Mouse (Mus musculus): Measurements from ENCODE around the gene Efcab2. TPM values are rescaled to one million over a fixed set of nuclear protein-coding genes. Genes with fewer than 3 reads are reported as not detected.
"Not testable (repeated sequence)": the region's sequence is repeated elsewhere in the genome, so short reads cannot be mapped to it uniquely, and the experiment has no call there.

Gene Efcab2
- total RNA-seq, 2 experiments from 2014 or later: 6.4 to 6.5 TPM

DNA sequence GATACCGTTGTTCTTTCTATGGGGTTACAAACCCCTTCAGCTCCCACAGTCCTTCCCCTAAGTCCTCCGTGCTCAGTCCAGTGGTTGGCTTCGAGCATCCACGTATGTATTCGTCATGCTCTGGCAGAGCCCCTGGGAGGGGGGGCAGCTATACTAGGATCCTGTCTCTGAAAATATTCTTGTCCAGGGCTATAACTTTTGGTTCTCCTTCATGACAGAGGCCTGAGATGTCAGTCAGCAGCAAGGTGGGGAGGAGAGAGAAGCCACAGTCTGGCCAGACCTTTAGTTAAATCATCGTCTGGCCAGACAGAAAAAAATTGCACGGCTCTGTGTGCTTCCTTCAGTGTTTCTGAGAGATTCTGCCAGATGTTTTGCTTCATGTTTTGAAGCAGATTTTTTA is 5.2 kb upstream of the Efcab2 start:
- DNase-seq (ENCODE audit: low spot score in 2 of 2): no peak

DNA sequence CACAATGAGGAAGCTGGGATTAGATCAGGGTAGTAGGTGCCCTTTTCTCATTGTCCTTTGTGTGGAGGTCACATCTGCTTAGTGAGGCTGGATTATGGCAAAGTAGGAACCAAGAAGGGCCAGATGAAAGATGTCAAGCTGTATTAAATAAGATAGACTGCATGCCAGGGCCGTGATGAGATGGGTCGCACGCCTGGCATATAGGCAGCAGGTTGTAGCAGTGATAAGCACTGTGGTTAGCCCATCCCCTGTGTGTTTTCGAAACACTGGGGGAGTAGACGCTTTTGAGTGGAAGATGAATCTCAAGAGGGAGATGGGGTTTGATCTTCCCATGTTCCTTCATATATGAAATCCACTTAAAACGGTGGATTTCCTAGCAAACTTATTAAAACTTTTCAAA is 3.9 kb upstream of the Efcab2 start:
- DNase-seq (ENCODE audit: low spot score in 2 of 2): no peak

DNA sequence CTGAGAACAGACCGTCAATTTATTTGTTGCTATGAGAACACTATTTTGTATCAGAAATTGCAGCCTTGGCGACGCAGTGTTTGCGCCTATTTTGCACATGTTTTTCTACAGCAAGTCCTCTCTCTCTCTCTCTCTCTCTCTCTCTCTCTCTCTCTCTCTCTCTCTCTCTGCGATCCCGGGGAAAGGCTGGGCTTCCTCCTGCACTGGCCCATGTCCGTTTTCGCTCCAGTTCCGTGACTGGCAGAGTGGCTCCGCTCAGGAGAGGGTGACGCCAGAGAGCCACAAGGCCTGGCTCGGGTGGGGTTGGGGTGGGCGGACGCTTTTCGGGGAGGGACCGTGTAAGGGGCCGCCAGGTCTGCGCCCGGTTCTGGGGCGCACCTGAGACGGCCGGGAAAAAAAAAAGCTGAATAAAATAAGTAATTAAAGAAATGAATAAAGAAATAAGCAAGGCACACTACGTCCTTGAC is 407 bp upstream of the Efcab2 start:
- DNase-seq (ENCODE audit: low spot score in 2 of 2): peak; percentile 44 to 74

DNA sequence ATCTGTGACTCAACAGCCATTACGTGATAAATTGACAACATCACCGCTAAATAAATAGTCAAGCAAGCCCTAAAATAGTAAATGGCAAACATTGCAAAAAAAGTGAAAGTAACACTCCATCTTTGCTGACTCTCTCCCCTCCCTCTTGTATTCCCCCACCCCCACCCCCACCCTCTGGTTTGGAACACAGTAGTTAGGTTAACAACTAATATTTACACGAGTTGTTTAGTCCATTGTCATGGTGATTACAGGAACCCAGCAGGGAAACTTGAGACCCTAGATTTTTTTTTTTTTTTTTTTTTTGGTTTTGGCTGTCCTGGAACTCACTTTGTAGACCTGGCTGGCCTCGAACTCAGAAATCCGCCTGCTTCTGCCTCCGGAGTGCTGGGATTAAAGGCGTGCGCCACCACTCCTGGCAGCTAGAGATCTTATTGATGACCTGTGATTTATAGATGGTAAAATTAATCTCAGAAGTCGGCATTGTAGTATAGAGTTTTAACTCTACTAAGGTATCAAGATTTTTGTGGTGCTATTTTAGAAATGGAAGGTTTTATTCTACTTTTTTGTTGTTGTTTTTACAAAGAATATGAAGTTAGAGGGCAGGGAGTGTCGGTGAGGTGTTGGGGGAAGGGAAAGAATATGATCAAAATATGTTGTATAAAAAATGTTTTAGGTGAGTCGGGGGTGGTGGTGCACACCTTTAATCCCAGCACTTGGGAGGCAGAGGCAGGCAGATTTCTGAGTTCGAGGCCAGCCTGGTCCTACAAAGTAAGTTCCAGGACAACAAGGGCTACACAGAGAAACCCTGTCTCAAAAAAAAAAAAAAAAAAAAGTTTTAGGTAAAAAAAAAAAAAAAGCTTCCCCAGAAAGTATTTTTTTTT is 1.1 kb downstream of the Efcab2 start:
- DNase-seq (ENCODE audit: low spot score in 2 of 2): no peak

DNA sequence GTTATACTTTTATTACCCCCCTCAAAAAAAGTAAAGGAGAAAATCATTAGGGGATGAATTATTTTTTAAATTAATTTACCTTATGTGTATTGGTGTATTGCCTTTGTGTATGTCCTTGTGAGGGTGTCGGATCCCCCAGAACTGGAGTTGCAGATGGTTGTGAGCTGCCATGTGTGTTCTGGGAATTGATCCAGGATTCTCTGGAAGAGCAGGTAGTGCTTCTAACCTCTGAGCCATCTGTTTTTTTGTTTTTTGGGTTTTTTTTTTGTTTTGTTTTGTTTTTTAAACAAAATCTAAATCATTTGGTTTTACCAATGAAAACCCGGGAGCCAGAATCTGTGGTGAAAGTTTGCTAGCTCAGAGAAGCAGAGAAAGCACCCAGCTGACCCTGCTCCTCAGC is 1.8 kb downstream of the Efcab2 start:
- DNase-seq (ENCODE audit: low spot score in 2 of 2): no peak

DNA sequence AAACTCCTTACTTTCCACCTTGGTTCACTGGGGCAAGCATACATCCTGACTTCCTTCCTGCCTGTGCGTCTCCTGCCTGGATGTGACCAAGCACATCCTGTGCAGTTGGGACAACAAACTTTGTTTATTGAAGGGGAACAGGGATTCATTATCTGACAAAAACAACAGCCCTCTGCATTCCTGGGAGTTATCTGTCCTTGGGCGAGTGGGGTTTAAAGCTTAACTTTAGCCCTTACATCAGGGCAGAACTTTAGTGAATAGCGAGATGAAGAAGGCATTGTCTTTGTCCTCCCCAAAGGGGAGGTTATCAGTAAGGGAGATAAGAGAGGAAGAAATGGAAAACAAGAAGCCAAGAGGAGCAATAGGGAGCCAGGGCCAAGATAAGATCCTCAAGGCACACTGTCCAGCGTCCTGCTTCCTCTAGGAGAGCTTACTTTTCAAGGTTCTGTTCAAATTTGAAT is 3.0 kb downstream of the Efcab2 start:
- DNase-seq (ENCODE audit: low spot score in 2 of 2): no peak

DNA sequence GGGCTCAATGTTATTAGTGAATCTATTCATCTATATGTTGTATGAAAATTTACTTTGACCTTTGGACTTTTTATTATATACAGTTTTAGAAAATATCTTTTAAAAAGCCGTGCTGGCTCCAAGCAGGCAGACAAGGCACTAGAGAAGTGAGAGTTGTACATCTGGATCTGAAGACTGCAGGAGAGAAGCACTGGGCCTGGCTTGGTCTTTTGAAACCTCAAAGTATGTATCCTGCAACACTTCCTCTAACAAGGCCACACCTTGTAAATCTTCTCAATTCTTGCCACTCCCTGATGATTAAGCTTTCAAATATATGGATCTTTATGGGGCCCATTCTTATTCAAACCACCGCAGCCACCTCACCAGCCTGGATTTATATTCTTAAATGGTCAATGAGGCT is 7.5 kb downstream of the Efcab2 start:
- DNase-seq (ENCODE audit: low spot score in 2 of 2): not testable (repeated sequence)

DNA sequence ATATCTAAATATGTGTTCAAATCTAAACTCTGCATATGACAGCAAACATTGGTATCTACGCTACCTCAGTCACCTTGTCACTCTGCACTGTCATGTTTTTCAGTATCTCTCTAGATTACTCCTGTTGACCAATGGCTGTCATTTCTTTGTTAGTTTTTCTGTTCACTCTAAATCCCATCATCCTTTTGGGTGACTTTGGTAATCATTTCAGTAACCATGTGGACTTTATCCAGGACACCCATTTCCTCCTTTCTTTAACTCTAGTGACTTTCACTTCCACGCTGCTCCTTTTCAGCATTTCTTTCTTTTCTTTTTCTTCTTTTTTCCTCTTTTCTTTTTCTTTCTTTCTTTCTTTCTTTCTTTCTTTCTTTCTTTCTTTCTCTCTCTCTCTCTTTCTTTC is 13.7 kb downstream of the Efcab2 start:
- DNase-seq (ENCODE audit: low spot score in 2 of 2): no peak

DNA sequence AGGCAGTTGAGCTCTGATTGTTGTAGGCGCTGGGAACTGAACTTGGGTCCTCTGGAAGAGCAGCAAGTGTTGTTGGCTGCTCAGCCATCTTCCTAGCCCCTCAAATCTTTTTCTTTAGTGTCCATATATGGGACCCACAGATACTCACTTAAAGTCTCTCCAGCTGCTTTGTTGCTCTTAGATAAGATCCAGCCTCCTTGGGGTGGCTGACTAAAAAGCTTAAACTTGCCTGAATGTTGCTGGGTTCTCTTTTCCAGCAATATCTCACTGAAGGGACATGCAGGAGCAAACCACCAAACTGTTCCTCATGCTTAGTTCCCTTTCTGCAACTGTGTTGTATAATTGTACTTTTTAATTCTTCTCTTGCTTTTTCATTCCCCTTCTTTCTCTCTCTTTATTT is 17.8 kb downstream of the Efcab2 start:
- DNase-seq (ENCODE audit: low spot score in 2 of 2): no peak

DNA sequence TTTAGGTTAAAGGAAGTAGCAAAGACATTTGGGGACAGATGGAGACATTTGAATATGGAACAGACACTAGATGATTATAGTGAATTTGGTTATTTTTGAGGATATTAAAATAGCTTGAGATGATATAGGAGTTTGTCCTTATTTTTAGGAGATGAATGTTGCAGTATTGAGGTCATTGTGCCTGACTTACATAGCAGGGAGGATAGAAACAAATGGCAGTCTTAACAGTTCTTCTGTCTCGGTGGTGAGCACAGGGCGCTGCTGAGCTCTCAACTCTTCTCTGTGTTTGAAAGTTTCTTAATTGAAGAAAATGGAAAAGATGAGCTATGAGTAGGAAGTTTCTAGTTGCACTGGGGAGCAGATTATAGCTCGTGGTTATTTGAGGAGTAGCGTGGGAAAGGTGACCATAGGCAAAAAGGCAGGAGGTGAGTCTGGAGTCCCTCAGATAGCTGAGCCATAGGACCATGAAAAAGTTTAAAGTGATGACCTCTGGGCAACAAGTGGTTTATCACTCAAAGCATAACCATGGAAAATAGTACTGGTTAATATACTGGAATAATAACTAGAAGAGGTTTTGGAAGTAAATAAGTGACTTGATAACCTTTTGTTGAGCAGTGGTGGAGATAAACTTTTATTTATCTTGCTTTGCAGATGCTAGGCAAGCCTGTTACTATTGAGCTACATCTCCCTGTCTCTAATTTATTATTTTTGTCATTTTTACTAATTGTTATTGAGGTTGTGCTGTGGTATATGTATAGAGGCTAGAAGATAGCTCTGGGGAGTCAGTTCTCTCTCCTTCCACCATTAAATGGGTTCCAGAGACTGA is 25.9 kb downstream of the Efcab2 start:
- no peak for DNase-seq (ENCODE audit: low spot score in 2 of 2)

DNA sequence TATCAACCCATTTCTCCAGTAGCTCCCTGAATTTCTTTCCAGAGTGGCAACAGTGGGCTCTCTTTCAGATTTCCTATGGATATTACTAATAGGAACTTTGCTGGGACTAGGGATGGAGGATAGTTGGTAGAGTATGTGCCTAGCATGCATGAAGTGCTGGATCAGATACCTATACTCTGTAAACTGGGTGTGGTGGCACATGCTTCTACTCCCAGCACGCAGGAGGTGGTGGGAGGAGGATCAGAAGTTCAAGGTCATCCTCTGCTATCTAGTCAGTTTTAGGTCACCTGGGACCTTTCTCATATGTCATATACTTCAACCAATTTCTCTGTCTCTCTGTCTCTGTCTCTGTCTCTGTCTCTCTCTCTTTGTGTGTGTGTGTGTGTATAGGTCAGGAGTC is 27.7 kb downstream of the Efcab2 start:
- no peak for DNase-seq (ENCODE audit: low spot score in 2 of 2)

DNA sequence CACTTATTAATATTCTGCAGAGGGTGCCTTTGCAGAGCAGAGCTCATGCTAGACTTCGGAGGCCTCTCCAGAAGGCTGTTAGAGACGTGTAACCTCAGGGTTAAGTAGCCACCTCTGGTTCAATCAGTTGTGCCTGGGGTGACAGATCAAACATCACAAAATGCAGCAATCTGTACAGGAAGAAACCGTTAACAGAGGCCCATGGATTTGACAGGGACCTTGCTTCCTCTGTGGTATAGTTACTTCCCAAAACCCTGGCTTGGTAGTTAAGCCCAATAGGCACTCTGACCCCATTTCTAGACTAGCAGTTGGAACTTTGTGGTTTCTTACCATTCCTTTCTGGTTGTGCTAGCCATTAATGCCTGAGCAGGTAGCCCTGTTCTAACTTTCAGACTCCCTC is 38.5 kb downstream of the Efcab2 start:
- DNase-seq (ENCODE audit: low spot score in 2 of 2): no peak

DNA sequence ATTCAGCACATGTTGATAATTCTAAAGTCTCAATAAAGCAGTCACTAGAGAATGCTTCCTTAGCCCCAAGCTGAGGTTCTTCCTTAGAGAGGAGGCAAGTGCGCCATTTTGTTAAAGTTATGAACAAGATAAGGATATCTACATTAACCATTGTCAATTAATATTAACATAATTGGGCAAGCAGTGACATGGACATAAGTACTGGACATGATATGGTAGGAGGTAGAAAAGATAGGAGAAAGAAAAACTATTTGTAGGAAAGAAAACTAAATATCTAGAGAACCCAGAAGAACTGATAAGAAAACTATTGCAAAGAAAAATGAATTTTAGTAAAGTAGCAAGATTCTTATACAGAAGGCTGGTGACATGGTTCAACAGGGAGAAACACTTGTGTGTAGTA is 41.2 kb downstream of the Efcab2 start:
- no peak for DNase-seq (ENCODE audit: low spot score in 2 of 2)

DNA sequence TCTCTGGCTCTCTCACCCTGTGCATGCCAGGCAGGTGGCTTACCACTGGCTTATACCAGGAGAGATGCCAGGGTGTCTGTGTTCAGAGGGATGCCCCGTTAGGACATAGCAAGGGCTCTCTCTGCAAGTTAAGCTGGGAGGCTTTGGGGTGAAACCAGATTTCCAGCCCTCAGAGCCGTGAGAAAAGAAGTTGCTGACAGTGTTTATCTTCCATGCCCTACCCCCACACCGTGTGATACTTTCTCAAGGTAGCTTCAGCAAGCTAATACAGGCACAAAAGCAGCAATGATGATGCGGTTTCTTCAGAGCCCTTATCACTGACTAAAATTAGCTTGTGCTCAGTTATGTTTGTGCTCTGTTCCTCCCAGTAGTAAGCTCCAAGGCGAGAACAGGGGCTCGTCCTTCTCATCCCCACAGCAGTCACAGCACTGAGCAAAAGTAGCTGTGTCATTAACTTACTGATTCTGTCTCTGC is 42.4 kb downstream of the Efcab2 start:
- no peak for DNase-seq (ENCODE audit: low spot score in 2 of 2)

DNA sequence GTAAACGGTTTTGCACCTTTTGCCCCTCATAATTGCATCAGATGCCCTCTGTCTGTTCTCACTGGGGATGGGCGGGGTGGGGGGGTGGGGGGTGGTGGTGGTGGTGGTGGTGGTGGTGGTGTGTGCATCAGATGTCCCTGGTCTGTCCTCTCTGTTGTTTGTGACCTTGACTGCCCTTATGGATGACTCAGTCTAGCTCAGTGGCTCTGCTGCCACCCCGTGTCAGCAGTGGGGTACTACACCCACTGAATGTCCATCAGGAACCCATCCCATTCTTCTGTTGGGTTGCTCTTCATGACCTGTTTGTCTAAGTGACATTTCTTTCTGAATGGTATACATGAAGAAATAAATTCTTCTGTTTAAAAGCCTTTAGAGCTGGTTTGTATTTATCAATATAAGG is 43.3 kb downstream of the Efcab2 start:
- DNase-seq (ENCODE audit: low spot score in 2 of 2): peak; percentile 51 to 62

DNA sequence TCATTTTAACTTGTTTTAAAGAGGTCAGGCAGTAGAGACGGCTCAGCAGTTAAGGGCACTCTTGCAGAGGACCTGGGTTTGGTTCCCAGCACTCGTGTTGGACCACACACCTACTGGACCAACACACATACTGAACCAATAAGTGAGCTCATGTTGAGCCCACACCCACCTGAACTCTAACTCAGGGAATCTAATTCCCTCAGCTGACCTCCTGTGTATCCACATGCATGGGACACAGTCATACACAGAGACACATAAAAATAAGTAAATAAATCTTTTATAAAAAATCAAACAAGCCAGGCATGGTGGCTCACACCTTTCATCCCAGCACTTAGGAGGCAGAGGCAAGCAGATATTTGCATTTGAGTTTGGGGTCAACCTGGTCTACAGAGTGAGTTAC is 44.0 kb downstream of the Efcab2 start:
- no peak for DNase-seq (ENCODE audit: low spot score in 2 of 2)

DNA sequence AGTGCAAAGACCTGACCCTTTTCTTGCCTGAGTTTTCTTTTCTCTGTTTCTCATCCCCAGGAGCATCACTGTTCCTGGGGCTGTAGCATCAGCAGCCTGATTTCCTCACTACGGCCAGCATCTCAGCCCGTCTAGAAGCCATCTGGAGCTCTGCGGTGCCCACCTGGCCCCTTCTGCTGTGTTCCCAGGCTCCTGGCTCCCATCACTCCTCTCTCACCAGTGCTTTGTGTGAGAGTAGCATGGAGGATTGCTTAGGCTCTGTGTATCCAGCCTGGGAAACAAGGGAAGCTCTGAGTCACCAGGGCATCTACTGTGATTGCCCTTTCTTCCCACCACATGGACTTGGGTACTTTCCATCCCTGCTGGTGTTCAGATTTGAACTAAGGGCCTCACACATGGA is 48.2 kb downstream of the Efcab2 start:
- DNase-seq (ENCODE audit: low spot score in 2 of 2): no peak

DNA sequence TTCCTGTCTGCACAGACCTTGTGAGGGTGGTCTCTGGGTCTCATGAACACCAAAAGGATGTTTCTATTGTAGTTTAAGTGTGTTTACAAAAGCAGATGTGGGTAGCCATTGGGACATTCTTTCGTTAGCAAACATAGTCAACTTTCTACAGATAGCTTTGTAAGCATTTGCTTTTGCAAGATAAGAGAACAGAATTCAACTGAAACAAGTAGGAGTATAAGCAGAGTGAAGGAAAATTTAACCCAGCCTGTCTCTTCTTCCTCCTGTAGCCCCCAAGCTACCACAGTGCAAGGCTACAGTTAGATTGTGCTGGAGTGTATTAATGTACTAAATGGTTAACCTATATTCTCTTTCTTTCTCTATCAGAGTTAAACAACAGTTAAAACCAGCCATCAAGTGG is 49.2 kb downstream of the Efcab2 start:
- DNase-seq (ENCODE audit: low spot score in 2 of 2): no peak

DNA sequence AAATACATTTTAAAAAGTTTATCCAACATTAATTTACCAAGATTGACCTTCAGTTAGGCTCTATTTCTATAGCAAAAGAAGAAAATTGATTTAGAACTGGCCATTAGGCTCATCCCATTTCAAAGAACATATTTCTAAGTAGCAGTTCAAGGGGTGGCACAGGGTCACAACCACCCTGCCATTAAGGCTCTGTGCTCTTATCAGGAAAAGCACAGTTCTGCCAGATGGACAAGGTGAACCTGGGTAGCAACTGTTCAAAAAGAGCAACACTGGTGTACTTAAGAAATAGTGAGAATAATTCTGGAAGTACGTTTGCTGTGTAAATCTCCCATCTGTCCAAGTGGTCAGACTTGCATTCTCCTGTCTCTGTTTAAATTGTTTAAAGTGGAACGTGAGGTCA is 52.1 kb downstream of the Efcab2 start:
- DNase-seq (ENCODE audit: low spot score in 2 of 2): no peak

DNA sequence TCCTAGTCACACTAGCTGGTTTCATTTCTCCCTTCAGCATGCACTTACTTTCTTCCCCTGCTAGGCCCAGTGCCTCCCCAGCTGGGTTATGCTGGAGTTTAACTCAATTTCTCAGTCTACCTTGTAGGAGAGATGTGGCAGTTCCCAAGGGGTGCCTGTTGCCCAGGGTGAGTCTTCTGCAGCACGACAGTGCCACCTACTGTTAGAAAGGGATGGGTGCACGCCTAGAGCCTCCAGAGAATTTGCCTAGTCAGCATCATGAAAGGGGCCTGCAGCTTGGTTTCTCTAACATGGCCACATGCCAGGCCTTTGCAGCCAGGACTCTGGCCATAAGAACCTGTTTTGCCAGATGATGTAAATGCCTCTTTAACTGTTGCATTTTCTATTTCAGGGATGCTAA is 57.8 kb downstream of the Efcab2 start:
- peak; percentile 55 to 65 for DNase-seq (ENCODE audit: low spot score in 2 of 2)

DNA sequence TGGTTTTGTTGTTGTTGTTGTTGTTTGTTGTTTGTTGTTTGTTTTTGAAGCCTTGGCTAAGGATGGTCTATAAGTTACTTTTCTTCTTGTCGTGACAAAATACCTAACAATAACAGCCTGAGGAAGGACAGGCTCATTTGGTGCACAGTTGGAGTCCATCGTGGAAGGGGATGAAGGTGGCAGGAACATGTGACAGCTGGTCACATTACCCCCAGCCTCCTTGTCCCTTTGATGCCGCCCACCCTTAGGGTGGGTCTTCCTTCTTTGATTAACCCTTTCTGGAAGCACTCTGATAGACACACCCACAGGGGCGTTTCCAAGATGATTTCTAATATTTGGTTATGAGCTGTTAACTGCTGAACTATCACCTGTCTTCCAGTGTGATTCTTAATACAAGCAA is 58.3 kb downstream of the Efcab2 start:
- no peak for DNase-seq (ENCODE audit: low spot score in 2 of 2)

DNA sequence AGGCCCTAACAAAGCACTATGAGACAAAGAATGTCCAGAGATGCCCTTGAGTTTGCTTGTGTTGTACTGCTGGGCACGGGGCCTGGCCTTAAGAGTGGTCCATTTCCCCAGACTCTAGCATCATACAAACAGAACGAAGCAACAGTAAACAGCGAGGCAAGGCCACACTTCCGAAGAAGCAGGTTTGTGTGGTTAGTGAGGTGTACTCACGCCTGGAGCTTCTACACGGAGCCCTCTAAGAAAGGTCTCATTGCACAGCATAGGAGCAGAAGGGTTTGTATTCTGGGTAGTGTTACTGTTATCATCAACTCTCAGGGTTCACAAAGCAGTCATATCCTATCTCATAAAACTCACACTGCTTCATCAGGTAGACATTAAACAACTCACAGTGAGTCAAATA is 61.7 kb downstream of the Efcab2 start:
- DNase-seq (ENCODE audit: low spot score in 2 of 2): no peak
